Comparison of ENCODE assay signal across 19 mouse cellular contexts in the genomic region with DNA sequence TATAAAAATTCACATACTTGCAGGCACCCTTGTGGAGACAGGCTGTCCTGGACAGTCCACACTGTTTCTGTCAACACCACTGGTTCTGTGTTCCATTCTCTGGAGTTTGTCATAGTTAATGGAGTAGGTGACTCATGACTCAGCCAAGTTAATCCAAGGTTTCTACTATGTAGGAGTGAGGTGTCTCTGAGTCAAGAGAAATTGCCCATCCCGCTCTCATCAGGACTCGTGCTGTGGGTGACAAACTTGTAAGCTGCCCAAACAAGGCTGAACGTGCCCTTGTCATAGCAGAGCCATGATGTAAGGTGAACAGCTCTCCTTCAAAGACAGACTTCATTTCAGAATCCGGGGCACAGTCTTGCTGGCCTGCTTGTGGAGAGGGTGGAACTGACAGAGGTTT. TPM values are rescaled to one million over a fixed set of nuclear protein-coding genes. Genes with fewer than 3 reads are reported as not detected.
DNase-seq lines count a peak whose midpoint lies in the region; ATAC-seq and TF ChIP-seq lines count a peak whose summit lies in the region.
"Had no signal": no experiment of that assay in that cellular context is flagged by ENCODE, and none has a peak within 500 bp of the region (broad histone marks: within the 10 kb centered on the region; RNA-seq: fewer than 3 reads in every experiment).

No protein-coding gene starts in this region.

- H3K4me3 ChIP-seq in stomach, embryonic 16.5 days (replicated peaks; ENCODE audit: low read length): no peak overlapping the region
- H3K4me3 ChIP-seq in stomach, postnatal 0 days (ENCODE audit: low read depth, low read length): no peak overlapping the region
- H3K4me3 ChIP-seq: embryonic facial prominence, embryonic 13.5 days; forebrain, embryonic 12.5 days; gastrocnemius, adult 2 months; heart, embryonic 12.5 days; hindbrain, embryonic 15.5 days had no signal

- no peaks in the 10 kb centered on the region for H3K4me1 ChIP-seq in stomach, embryonic 16.5 days (ENCODE audit: control insufficient read depth, insufficient read depth, low read length)
- H3K4me1 ChIP-seq in stomach, postnatal 0 days (replicated peaks; ENCODE audit: control insufficient read depth, insufficient read depth): no peaks in the 10 kb centered on the region
- H3K4me1 ChIP-seq: embryonic facial prominence, embryonic 13.5 days; forebrain, embryonic 12.5 days; heart, embryonic 12.5 days; hindbrain, embryonic 15.5 days had no signal

- H3K4me2 ChIP-seq in stomach, embryonic 16.5 days (ENCODE audit: low read depth, low read length): no peak overlapping the region
- H3K4me2 ChIP-seq in stomach, postnatal 0 days (replicated peaks; ENCODE audit: low read depth): no peak overlapping the region
- H3K4me2 ChIP-seq: embryonic facial prominence, embryonic 13.5 days; forebrain, embryonic 12.5 days; heart, embryonic 12.5 days; hindbrain, embryonic 15.5 days had no signal

- H3K27ac ChIP-seq in stomach, embryonic 16.5 days (ENCODE audit: low read length): no peak overlapping the region
- H3K27ac ChIP-seq in stomach, postnatal 0 days (replicated peaks): no peak overlapping the region
- H3K27ac ChIP-seq: embryonic facial prominence, embryonic 13.5 days; forebrain, embryonic 12.5 days; gastrocnemius, adult 2 months; hindbrain, embryonic 15.5 days had no signal

- no peaks in the 10 kb centered on the region for H3K27me3 ChIP-seq in stomach, embryonic 16.5 days (ENCODE audit: control insufficient read depth, insufficient read depth, low read length)
- no peaks in the 10 kb centered on the region for H3K27me3 ChIP-seq in stomach, postnatal 0 days (ENCODE audit: control insufficient read depth, insufficient read depth, low read length)
- H3K27me3 ChIP-seq: embryonic facial prominence, embryonic 13.5 days; forebrain, embryonic 12.5 days; heart, embryonic 12.5 days; hindbrain, embryonic 15.5 days had no signal

- no peak for TF ChIP-seq EP300 in stomach, postnatal 0 days (optimal IDR thresholded peaks at IDR 0.05)

- WGBS in stomach, embryonic 16.5 days: 74% methylated on average over 4 of the region's 4 CpGs
- WGBS in stomach, postnatal 0 days: 72% methylated on average over 4 of the region's 4 CpGs

- H3K36me3 ChIP-seq in stomach, embryonic 16.5 days (ENCODE audit: control insufficient read depth, insufficient read depth, low read length): no peaks in the 10 kb centered on the region
- no peaks in the 10 kb centered on the region for H3K36me3 ChIP-seq in stomach, postnatal 0 days (ENCODE audit: control insufficient read depth, insufficient read depth, low read length)
- H3K36me3 ChIP-seq: embryonic facial prominence, embryonic 13.5 days; forebrain, embryonic 12.5 days; heart, embryonic 12.5 days; hindbrain, embryonic 15.5 days had no signal

- H3K9me3 ChIP-seq in stomach, embryonic 16.5 days (replicated peaks; ENCODE audit: control insufficient read depth, low read length): no peaks in the 10 kb centered on the region
- H3K9me3 ChIP-seq in stomach, postnatal 0 days (ENCODE audit: control insufficient read depth, low read length): no peaks in the 10 kb centered on the region
- H3K9me3 ChIP-seq: embryonic facial prominence, embryonic 13.5 days; forebrain, embryonic 12.5 days; heart, embryonic 12.5 days; hindbrain, embryonic 15.5 days had no signal

- no peak for TF ChIP-seq CTCF in stomach, postnatal 0 days (IDR thresholded peaks at IDR 0.05; ENCODE audit: low read depth)

- H3K9ac ChIP-seq in stomach, embryonic 16.5 days (ENCODE audit: low read length): no peak overlapping the region
- no peak overlapping the region for H3K9ac ChIP-seq in stomach, postnatal 0 days (ENCODE audit: low read length)
- H3K9ac ChIP-seq: embryonic facial prominence, embryonic 13.5 days; forebrain, embryonic 12.5 days; heart, embryonic 12.5 days; hindbrain, embryonic 15.5 days had no signal

- peak; percentile 32; the same call in 1 of the 2 replicates for ATAC-seq in frontal cortex, adult (ENCODE audit: low TSS enrichment)
- peak; percentile 13; the same call in 1 of the 2 replicates for ATAC-seq in stomach, embryonic 16.5 days (ENCODE audit: insufficient read depth, low FRiP score)
- no peak for ATAC-seq in stomach, postnatal 0 days (ENCODE audit: low FRiP score, low TSS enrichment)
- ATAC-seq: forebrain, embryonic 16.5 days; intestine, embryonic 16.5 days had no signal

- DNase-seq in frontal cortex, postnatal 14 days (ENCODE audit: low spot score in 2 of 2): no peak
- DNase-seq in stomach, postnatal 0 days (ENCODE audit: low spot score): no peak
- peak; percentile 32 for DNase-seq in adrenal gland, postnatal 14 days
- DNase-seq in kidney, postnatal 25 days: no peak
- DNase-seq in thymus, postnatal 0 days (ENCODE audit: low spot score): no peak
- DNase-seq: cerebellum, adult 11-12 months; cerebellum, adult 9-10 months; cerebellum, postnatal 25 days; gastrocnemius, adult 2 months; gastrocnemius, postnatal 25 days; heart, postnatal 36 days had no signal

RNA-seq across cellular contexts. Expression of a gene that starts 26.8 kb away (rescaled TPM):
- polyA plus RNA-seq in stomach, embryonic 16.5 days (2015; fragmentation: Nextera tagmentation; extraction: Ambion mirVana): 28.2 and 33.0 TPM in 2 replicates
- polyA plus RNA-seq in stomach, postnatal 0 days (2015; fragmentation: Nextera tagmentation; extraction: Ambion mirVana): 18.6 and 19.9 TPM in 2 replicates
- 12.5 and 16.2 TPM in 2 replicates for total RNA-seq in adrenal gland, postnatal 14 days (2021)
- 37.9 and 38.8 TPM in 2 replicates for polyA plus RNA-seq in thymus, postnatal 0 days (2015; fragmentation: Nextera tagmentation; extraction: Ambion mirVana)
